Mouse (Mus musculus) liver, postnatal 0 days (tissue): Measurements from ENCODE around the gene Syne3. TPM values are rescaled to one million over a fixed set of nuclear protein-coding genes. Genes with fewer than 3 reads are reported as not detected.
A peak's percentile ranks its signal among the peaks of the same experiment; 100 is the strongest.

Experiments used
- ATAC-seq: fragments of 200-750 bp; cut with Nextera tagmentation; 2 replicates; pipeline ENCODE4 v1.8.0; 2017; ENCODE audit warnings: mild to moderate bottlenecking, moderate library complexity
- DNase-seq: peaks from one replicate; pipeline ENCODE4 v3.0.0-alpha.2; 2016
- H3K27ac ChIP-seq: fragments of 300-500 bp; sonication (generic); 2 replicates; pipeline ENCODE4 v1.5.1; 2014; ENCODE audit warnings: antibody characterized with exemption, moderate library complexity, mild to moderate bottlenecking, low read depth
- H3K27me3 ChIP-seq: fragments of 300-500 bp; sonication (generic); 2 replicates; pipeline ENCODE4 v1.6.1; 2014; ENCODE audit warnings: low read length, control low read depth, mixed read lengths; ENCODE audit not compliant: insufficient read depth
- H3K36me3 ChIP-seq: fragments of 300-500 bp; sonication (generic); replicated peaks from 2 replicates; pipeline ENCODE4 v1.6.1; 2014; ENCODE audit warnings: mild to moderate bottlenecking, control low read depth, low read length, moderate library complexity, mixed read lengths; ENCODE audit not compliant: insufficient read depth
- H3K4me1 ChIP-seq: fragments of 300-500 bp; sonication (generic); 2 replicates; pipeline ENCODE4 v1.6.1; 2014; ENCODE audit warnings: antibody characterized with exemption, mild to moderate bottlenecking, control low read depth; ENCODE audit not compliant: insufficient read depth
- H3K4me2 ChIP-seq: fragments of 300-500 bp; sonication (generic); 2 replicates; pipeline ENCODE4 v1.6.1; 2014; ENCODE audit warnings: low read depth, mild to moderate bottlenecking, low read length, moderate library complexity, mixed read lengths
- H3K4me3 ChIP-seq: fragments of 300-500 bp; sonication (generic); 2 replicates; pipeline ENCODE4 v1.5.1; 2014; ENCODE audit warnings: low read depth, low read length
- H3K9ac ChIP-seq: fragments of 300-500 bp; sonication (generic); replicated peaks from 2 replicates; pipeline ENCODE4 v1.6.1; 2014; ENCODE audit warnings: mild to moderate bottlenecking, moderate library complexity
- H3K9me3 ChIP-seq: fragments of 300-500 bp; sonication (generic); 2 replicates; pipeline ENCODE4 v1.6.1; 2016; ENCODE audit warnings: mild to moderate bottlenecking, control low read depth, low read length, mixed read lengths
- CTCF ChIP-seq: sonication (generic); IDR thresholded peaks from 2 replicates; pipeline ENCODE4 v1.5.1; 2016; ENCODE audit warnings: antibody characterized with exemption, low read depth
- EP300 ChIP-seq: IDR thresholded peaks from 2 replicates; pipeline ENCODE4 v1.6.1; 2016; ENCODE audit warnings: antibody characterized with exemption, low read depth, mild to moderate bottlenecking
- WGBS: fragments of 180-500 bp; shearing (Covaris S2); extraction: QIAGEN DNeasy Blood & Tissue Kit; methylation state at CpG from one replicate; pipeline ENCODE4 v1.1.7; 2014; ENCODE audit not compliant: insufficient replicate concordance; 5-methylcytosine and 5-hydroxymethylcytosine counted together
- polyA plus RNA-seq: library from polyadenylated mRNA; unstranded; fragments of >200 nt; fragmentation: Nextera tagmentation; extraction: Ambion mirVana; gene quantifications from 2 replicates; pipeline ENCODE4 v1.2.1, GENCODE M21; 2015

Syne3 gene
- polyA plus RNA-seq, 1 experiment from 2014 or later: 2.3 TPM

- peak overlapping the region; percentile 94 for H3K27ac ChIP-seq
- peak; percentile 74 for DNase-seq
- peaks cover 41% of the 10 kb centered on the region for H3K36me3 ChIP-seq
- H3K4me3 ChIP-seq: peak overlapping the region; percentile 86
- 38% methylated on average over 14 of the region's 14 CpGs for WGBS
- H3K9me3 ChIP-seq: no peaks in the 10 kb centered on the region
- TF ChIP-seq EP300 (peak; percentile 96), CTCF (no peak)
- H3K4me2 ChIP-seq: peak overlapping the region; percentile 80
- no peaks in the 10 kb centered on the region for H3K27me3 ChIP-seq
- H3K9ac ChIP-seq: peak overlapping the region; percentile 87
- ATAC-seq: peak; percentile 8
- peaks cover 57% of the 10 kb centered on the region for H3K4me1 ChIP-seq
Measured at GRCm38 (mm10) chr12:105034130-105034769, 24.6 kb upstream of the Syne3 start.

GRCm38 (mm10) chr12:105032832-105033775 lies 23.5 kb upstream of the Syne3 start:
- H3K27ac ChIP-seq: peak overlapping the region; percentile 94
- H3K4me2 ChIP-seq: peak overlapping the region; percentile 80
- ATAC-seq: peak; percentile 13
- peaks cover 54% of the 10 kb centered on the region for H3K4me1 ChIP-seq
- peak overlapping the region; percentile 87 for H3K9ac ChIP-seq
- DNase-seq: peak; percentile 50
- H3K27me3 ChIP-seq: no peaks in the 10 kb centered on the region
- TF ChIP-seq CTCF (0 out of 2 replicates have a peak, but pooled peaks have one; percentile 5), EP300 (no peak)
- H3K9me3 ChIP-seq: no peaks in the 10 kb centered on the region
- H3K4me3 ChIP-seq: peak overlapping the region; percentile 86
- WGBS: 2% methylated on average over 45 of the region's 45 CpGs
- H3K36me3 ChIP-seq: peaks cover 42% of the 10 kb centered on the region

GRCm38 (mm10) chr12:105032147-105032831 lies 22.7 kb upstream of the Syne3 start, which contains the start of gene Glrx5:
TSS of gene Glrx5 (plus strand) at chr12:105032688.
- Histone ChIP-seq H3K27ac (peak within 1 kb of the TSS; percentile 94), H3K4me1 (peaks cover 48% of the 10 kb centered on the region), H3K9ac (peak within 1 kb of the TSS; percentile 87), H3K36me3 (peaks cover 37% of the 10 kb centered on the region), H3K4me3 (peak within 1 kb of the TSS; percentile 86), H3K27me3 (no peaks in the 10 kb centered on the region), H3K9me3 (no peaks in the 10 kb centered on the region), H3K4me2 (peak within 1 kb of the TSS; percentile 82)
- peak; percentile 64 for TF ChIP-seq EP300
- TF ChIP-seq CTCF: peak; percentile 21; the same call in 1 of the 2 replicates
- ATAC-seq (peak; percentile 91), DNase-seq (peak; percentile 98)
- under 1% methylated on average over 72 of the region's 72 CpGs for WGBS

GRCm38 (mm10) chr12:105031081-105032058 lies 21.8 kb upstream of the Syne3 start:
- WGBS: 3% methylated on average over 37 of the region's 37 CpGs

GRCm38 (mm10) chr12:105029890-105030289 lies 20.3 kb upstream of the Syne3 start:
- WGBS: 82% methylated on average over 9 of the region's 9 CpGs
- Histone ChIP-seq H3K27ac (no peak overlapping the region), H3K4me1 (peaks cover 33% of the 10 kb centered on the region), H3K9ac (no peak overlapping the region), H3K4me3 (no peak overlapping the region), H3K36me3 (peaks cover 13% of the 10 kb centered on the region), H3K9me3 (no peaks in the 10 kb centered on the region), H3K27me3 (no peaks in the 10 kb centered on the region), H3K4me2 (peak overlapping the region; percentile 82; the same call in 1 of the 2 replicates)
- ATAC-seq: no peak
- no peak for TF ChIP-seq EP300
- no peak for TF ChIP-seq CTCF
- no peak for DNase-seq

More at GRCm38 (mm10) chr12:105031081-105032058, 21.8 kb upstream of the Syne3 start:
- peak overlapping the region; percentile 82 for H3K4me2 ChIP-seq
- no peaks in the 10 kb centered on the region for H3K9me3 ChIP-seq
- peak overlapping the region; percentile 71 for H3K4me3 ChIP-seq
- peaks cover 41% of the 10 kb centered on the region for H3K4me1 ChIP-seq
- ATAC-seq: no peak
- peak overlapping the region; percentile 64 for H3K9ac ChIP-seq
- TF ChIP-seq EP300 (no peak), CTCF (no peak)
- peaks cover 28% of the 10 kb centered on the region for H3K36me3 ChIP-seq
- DNase-seq: peak; percentile 52
- H3K27me3 ChIP-seq: no peaks in the 10 kb centered on the region
- peak overlapping the region; percentile 73 for H3K27ac ChIP-seq
